Mouse (Mus musculus) kidney, adult 11 months (tissue): Measurements from ENCODE around the gene Rtp3.

Source experiments
- DNase-seq: peaks from one replicate; pipeline ENCODE4 v3.0.0; 2022

The Rtp3 gene

GRCm38 (mm10) chr9:110965910-110966231, 24.5 kb downstream of the Rtp3 start:
- no peak for DNase-seq

GRCm38 (mm10) chr9:110965062-110965909, 25.1 kb downstream of the Rtp3 start:
- no peak for DNase-seq

DNA sequence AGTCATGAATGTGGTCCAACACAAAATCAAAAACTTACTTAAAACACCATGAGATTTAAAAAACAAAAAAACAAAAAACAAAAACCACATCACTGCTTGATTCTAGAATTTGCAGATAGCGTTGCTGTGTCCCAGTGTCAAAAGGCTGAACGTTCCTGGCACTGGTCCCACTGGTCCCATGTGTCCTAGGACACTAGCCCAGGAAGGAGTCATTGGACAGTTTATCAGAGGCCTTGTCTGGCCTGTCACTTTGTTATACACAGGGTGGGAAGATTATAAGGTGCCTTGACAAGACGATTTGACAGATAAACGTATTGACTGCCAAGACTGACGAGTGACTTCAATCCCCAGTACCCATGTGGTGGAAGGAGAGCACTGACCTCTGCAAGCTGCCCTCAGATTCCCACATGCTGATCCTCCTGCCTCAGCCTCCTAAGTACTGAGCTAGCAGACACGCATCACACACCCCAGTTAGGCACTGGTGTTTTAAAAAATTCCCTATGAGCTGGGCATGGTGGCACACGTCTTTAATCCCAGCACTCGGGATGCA, 26.7 kb downstream of the Rtp3 start:
- no peak for DNase-seq

- no peak for DNase-seq
Measured at GRCm38 (mm10) chr9:110961386-110961785, 29.0 kb downstream of the Rtp3 start.

- no peak for DNase-seq
Measured at GRCm38 (mm10) chr9:110960230-110961149, 29.9 kb downstream of the Rtp3 start.

DNA sequence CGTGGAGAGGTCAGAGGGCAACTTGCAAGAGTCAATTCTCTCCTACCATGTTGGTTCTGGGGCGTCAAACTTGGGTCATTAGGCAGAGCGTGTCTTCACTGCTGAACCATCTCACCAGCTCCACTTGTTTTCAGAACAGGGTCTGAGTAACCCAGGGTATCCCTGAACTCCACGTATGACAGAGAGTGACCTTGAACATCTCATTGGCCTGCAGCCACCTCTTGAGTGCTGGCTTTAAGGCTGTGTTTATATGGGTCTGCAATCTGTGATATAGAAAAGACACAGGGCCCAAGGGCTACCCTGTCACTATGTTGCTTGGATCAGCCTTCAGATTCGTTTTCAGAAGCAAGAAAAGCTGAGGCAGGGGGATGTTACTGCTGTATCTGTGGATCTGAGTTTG, 30.7 kb downstream of the Rtp3 start:
- no peak for DNase-seq

DNA sequence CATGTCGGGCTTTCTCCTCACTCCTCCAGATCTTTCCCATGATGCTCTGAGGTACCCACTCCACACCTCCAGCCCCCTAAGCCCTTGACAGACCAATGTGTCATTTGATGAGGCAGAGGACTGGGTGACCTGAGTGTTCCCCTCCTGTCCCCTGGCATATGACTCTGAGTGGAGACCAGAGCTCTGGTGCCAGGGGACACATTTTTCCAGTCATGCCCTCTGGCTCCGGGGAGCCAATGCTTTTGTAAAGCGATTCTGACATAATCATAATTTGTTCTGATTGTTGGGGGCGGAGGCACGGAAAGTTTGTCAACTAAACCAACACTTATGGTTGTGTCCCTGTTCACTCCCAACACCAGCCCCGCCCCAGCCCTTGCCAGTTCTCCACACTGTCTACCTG, 34.4 kb downstream of the Rtp3 start:
- DNase-seq = no peak

- no peak for DNase-seq
Measured at GRCm38 (mm10) chr9:110954681-110955445, 35.5 kb downstream of the Rtp3 start.

DNA sequence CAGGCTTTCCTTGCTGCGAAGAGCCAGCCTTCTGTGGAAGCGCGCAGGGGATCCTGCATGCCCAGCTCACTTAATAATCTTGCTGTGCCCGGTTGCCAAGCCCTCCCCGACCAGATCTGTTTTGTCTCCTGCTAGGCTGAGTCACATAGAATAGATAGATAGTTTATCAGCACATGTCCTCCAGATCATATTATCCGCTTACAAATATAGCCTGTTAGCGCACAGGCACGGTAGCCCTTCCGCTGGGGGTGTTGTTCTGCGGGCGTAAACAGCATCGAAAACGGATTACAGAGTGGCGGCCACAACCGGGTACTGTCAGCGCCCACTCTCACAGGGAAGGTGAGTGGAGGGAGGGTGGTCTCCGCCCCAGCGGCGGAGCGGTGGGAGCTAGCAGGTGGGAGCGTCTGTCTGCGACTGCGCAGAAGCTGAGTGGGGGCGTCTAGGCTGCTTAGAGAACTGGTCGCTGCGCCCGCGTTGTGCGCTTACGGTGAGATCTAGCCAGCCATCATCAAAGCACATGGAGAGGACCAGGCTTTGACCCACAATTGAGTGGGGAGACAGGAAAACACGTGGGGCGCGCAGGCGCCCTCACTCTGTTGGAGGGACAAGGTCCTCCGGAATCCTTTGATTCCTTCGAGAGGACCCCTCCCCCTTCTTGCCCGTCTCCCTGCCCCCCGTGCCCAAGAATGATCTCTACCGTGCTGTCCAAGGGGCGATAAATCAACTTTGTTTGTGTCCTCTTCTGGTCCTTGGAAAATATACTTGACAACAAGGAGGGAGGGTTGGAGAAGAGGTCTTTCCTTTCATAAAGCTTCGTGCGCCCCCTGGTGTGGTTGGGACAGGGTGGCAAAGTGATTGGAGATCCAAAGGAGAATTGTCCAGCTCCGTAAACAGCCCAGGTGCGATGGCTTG, 36.6 kb downstream of the Rtp3 start:
- peak; percentile 30 for DNase-seq

- DNase-seq = no peak
Measured at GRCm38 (mm10) chr9:110952931-110953549, 37.3 kb downstream of the Rtp3 start.

- DNase-seq = no peak
Measured at GRCm38 (mm10) chr9:110952398-110952797, 38.0 kb downstream of the Rtp3 start.

GRCm38 (mm10) chr9:110951866-110952265, 38.5 kb downstream of the Rtp3 start:
- no peak for DNase-seq

GRCm38 (mm10) chr9:110951397-110951796, 39.0 kb downstream of the Rtp3 start, which contains the start of gene Lrrc2:
Lrrc2 (plus strand) TSS chr9:110951545.
- no peak for DNase-seq

DNA sequence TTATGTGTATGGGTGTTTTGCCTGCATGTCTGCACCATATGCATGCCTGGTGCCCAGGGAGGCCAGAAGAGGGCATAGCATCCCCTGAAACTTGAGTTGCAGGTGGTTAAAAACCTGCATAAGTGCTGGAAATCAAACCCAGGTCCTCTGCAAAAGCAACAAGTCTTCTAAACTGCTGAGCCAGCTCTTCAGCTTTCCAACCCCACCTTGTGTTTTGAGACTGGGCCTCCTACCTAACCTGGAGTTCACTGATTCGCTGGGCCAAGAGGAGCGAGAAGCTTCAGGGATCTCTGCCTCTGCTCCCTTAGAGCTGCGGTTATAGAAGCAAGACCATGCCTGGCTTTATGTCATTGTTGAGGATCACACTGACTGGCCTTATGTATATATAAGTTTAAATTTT, 40.3 kb downstream of the Rtp3 start:
- DNase-seq = no peak

- DNase-seq = no peak
Measured at GRCm38 (mm10) chr9:110948813-110949310, 41.5 kb downstream of the Rtp3 start.

GRCm38 (mm10) chr9:110947900-110948299, 42.5 kb downstream of the Rtp3 start:
- DNase-seq = no peak

GRCm38 (mm10) chr9:110947261-110947661, 43.1 kb downstream of the Rtp3 start:
- DNase-seq = no peak

GRCm38 (mm10) chr9:110946548-110947044, 43.8 kb downstream of the Rtp3 start:
- DNase-seq = no peak

DNA sequence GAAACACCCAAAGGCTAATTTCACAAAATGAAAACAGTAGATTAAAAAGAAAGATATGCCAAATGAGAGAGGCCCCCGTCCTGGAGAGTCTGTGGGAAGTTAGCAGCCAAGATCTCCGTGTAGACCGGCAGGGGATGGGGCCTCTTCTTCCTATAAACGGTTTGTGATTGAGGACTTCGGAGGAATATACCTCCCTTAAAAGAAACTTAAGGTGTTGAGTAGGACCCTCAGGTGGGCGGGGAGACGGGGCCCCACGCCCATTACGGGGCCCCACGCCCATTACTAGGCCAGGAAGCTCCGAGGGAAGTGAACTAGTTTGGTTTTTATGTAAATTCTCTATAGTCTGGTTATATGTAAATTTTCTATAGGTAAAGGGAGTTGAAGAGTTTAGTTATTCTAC, 44.5 kb downstream of the Rtp3 start, which contains the start of gene Tdgf1:
Tdgf1 (minus strand) TSS at position 233 of the 400 bp plus-strand sequence.
- DNase-seq = no peak

DNA sequence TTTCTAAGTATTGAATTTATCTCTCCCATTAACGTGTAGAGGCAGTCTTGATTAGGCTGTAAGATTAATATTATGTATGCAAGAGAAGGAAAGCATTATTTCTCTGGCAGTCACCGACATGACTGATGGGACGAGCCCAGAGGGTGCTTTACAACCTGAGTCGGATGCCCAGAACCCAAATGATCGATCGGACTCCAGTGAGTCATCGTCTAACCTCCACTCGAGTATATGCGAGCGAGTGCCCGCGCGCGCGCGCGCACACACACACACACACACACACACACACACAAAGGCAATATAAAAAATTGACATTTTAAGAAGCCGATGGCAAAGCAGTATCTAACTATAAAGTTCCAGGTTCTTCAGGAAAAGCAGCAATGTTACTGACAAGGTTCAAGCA, 45.0 kb downstream of the Rtp3 start:
- no peak for DNase-seq

GRCm38 (mm10) chr9:110944265-110944664, 46.1 kb downstream of the Rtp3 start:
- DNase-seq = no peak
